Mouse (Mus musculus) heart, postnatal 0 days (tissue): ENCODE data around the gene Hspa1l. TPM values are rescaled to one million over a fixed set of nuclear protein-coding genes. Genes with fewer than 3 reads are reported as not detected.
A peak's percentile ranks its signal among the peaks of the same experiment; 100 is the strongest.
"Not testable (repeated sequence)": the region's sequence is repeated elsewhere in the genome, so short reads cannot be mapped to it uniquely, and the experiment has no call there.

Source experiments
- ATAC-seq: fragments of 200-750 bp; cut with Nextera tagmentation; 2 replicates; pipeline ENCODE4 v1.8.0; 2017; ENCODE audit warnings: low read depth, moderate number of reproducible peaks, moderate library complexity; ENCODE audit not compliant: insufficient read depth
- DNase-seq: peaks from one replicate; pipeline ENCODE4 v3.0.0-alpha.2; 2016; ENCODE audit warnings: low spot score
- H3K27ac ChIP-seq: fragments of 300-500 bp; sonication (generic); 2 replicates; pipeline ENCODE4 v1.5.1; 2014; ENCODE audit warnings: low read depth, mild to moderate bottlenecking
- H3K27me3 ChIP-seq: fragments of 300-500 bp; sonication (generic); 2 replicates; pipeline ENCODE4 v1.6.1; 2014; ENCODE audit warnings: low read length, mixed read lengths; ENCODE audit not compliant: control insufficient read depth, insufficient read depth
- H3K36me3 ChIP-seq: fragments of 300-500 bp; sonication (generic); replicated peaks from 2 replicates; pipeline ENCODE4 v1.6.1; 2014; ENCODE audit warnings: low read length, mixed read lengths; ENCODE audit not compliant: control insufficient read depth, insufficient read depth
- H3K4me1 ChIP-seq: fragments of 300-500 bp; sonication (generic); 2 replicates; pipeline ENCODE4 v1.6.1; 2014; ENCODE audit warnings: antibody characterized with exemption; ENCODE audit not compliant: control insufficient read depth, insufficient read depth
- H3K4me2 ChIP-seq: fragments of 300-500 bp; sonication (generic); 2 replicates; pipeline ENCODE4 v1.6.1; 2014; ENCODE audit warnings: low read depth, mild to moderate bottlenecking, low read length, moderate library complexity
- H3K4me3 ChIP-seq: fragments of 300-500 bp; sonication (generic); 2 replicates; pipeline ENCODE4 v1.5.1; 2014; ENCODE audit warnings: low read depth, low read length
- H3K9ac ChIP-seq: fragments of 300-500 bp; sonication (generic); replicated peaks from 2 replicates; pipeline ENCODE4 v1.6.1; 2014; ENCODE audit warnings: low read depth, low read length, mixed read lengths
- H3K9me3 ChIP-seq: fragments of 300-500 bp; sonication (generic); replicated peaks from 2 replicates; pipeline ENCODE4 v1.6.1; 2016; ENCODE audit warnings: low read length; ENCODE audit not compliant: control insufficient read depth
- CTCF ChIP-seq: IDR thresholded peaks from 2 replicates; pipeline ENCODE4 v1.5.1; 2016; ENCODE audit warnings: antibody characterized with exemption, control low read depth, low read depth
- EP300 ChIP-seq: IDR thresholded peaks from 2 replicates; pipeline ENCODE4 v1.6.1; 2016; ENCODE audit warnings: antibody characterized with exemption, low read depth
- WGBS: fragments of 180-500 bp; shearing (Covaris S2); extraction: QIAGEN DNeasy Blood & Tissue Kit; methylation state at CpG from one replicate; pipeline ENCODE4 v1.1.7; 2014; 5-methylcytosine and 5-hydroxymethylcytosine counted together
- polyA plus RNA-seq: library from polyadenylated mRNA; unstranded; fragments of >200 nt; fragmentation: Nextera tagmentation; extraction: Ambion mirVana; gene quantifications from 2 replicates; pipeline ENCODE4 v1.2.1, GENCODE M21; 2015
- total RNA-seq: library from RNA; depleted of rRNA; stranded (reverse); fragments of >200 nt; gene quantifications from 2 replicates; pipeline ENCODE4 v1.2.3, GENCODE M21; 2014; ENCODE audit warnings: low replicate concordance

The Hspa1l gene
- total and polyA plus RNA-seq, 2 experiments from 2014 or later = 1.8 to 3.3 TPM

GRCm38 (mm10) chr17:35004075-35004717 is 31.7 kb downstream of the Hspa1l start:
- no peak for DNase-seq
- 91% methylated on average over 17 of the region's 17 CpGs for WGBS
- peaks cover 31% of the 10 kb centered on the region for H3K36me3 ChIP-seq

GRCm38 (mm10) chr17:35005158-35005557 is 32.7 kb downstream of the Hspa1l start:
- ATAC-seq (no peak), DNase-seq (no peak)
- Histone ChIP-seq H3K36me3 (peaks cover 38% of the 10 kb centered on the region), H3K4me1 (peaks cover 12% of the 10 kb centered on the region), H3K9me3 (no peaks in the 10 kb centered on the region), H3K27me3 (no peaks in the 10 kb centered on the region), H3K4me3 (no peak overlapping the region), H3K9ac (no peak overlapping the region), H3K4me2 (no peak overlapping the region), H3K27ac (no peak overlapping the region)
- WGBS = 86% methylated on average over 10 of the region's 10 CpGs
- TF ChIP-seq EP300 (no peak), CTCF (no peak)

More at GRCm38 (mm10) chr17:35004075-35004717, 31.7 kb downstream of the Hspa1l start:
- Histone ChIP-seq H3K9ac (no peak overlapping the region), H3K27me3 (no peaks in the 10 kb centered on the region), H3K4me3 (no peak overlapping the region), H3K27ac (no peak overlapping the region), H3K4me2 (no peak overlapping the region), H3K4me1 (peaks cover 21% of the 10 kb centered on the region), H3K9me3 (no peaks in the 10 kb centered on the region)
- no peak for TF ChIP-seq EP300
- no peak for TF ChIP-seq CTCF
- no peak for ATAC-seq

- H3K27me3 ChIP-seq, H3K4me2 ChIP-seq, H3K9ac ChIP-seq, H3K4me3 ChIP-seq, ATAC-seq, H3K9me3 ChIP-seq, H3K27ac ChIP-seq, DNase-seq: not testable (repeated sequence)
- Histone ChIP-seq H3K4me1 (peaks cover 12% of the 10 kb centered on the region), H3K36me3 (peaks cover 45% of the 10 kb centered on the region)
- 94% methylated on average over 4 of the region's 5 CpGs for WGBS
Observed at GRCm38 (mm10) chr17:35005902-35006301, 33.4 kb downstream of the Hspa1l start.

GRCm38 (mm10) chr17:35007387-35007991 is 35.0 kb downstream of the Hspa1l start:
- H3K9me3 ChIP-seq = no peaks in the 10 kb centered on the region
- ATAC-seq (no peak), DNase-seq (no peak)
- 91% methylated on average over 7 of the region's 7 CpGs for WGBS
- H3K9ac ChIP-seq = no peak overlapping the region
- peaks cover 4% of the 10 kb centered on the region for H3K4me1 ChIP-seq
- H3K27me3 ChIP-seq = no peaks in the 10 kb centered on the region
- no peak overlapping the region for H3K4me3 ChIP-seq
- TF ChIP-seq CTCF (0 out of 2 replicates have a peak, but pooled peaks have one; percentile 6), EP300 (no peak)
- H3K27ac ChIP-seq = no peak overlapping the region
- peaks cover 61% of the 10 kb centered on the region for H3K36me3 ChIP-seq
- H3K4me2 ChIP-seq = no peak overlapping the region

- Histone ChIP-seq H3K36me3 (peaks cover 76% of the 10 kb centered on the region), H3K4me1 (no peaks in the 10 kb centered on the region), H3K27me3 (no peaks in the 10 kb centered on the region), H3K27ac (no peak overlapping the region), H3K4me3 (no peak overlapping the region), H3K4me2 (no peak overlapping the region), H3K9ac (no peak overlapping the region), H3K9me3 (no peaks in the 10 kb centered on the region)
- WGBS = 90% methylated on average over 7 of the region's 7 CpGs
- DNase-seq (no peak), ATAC-seq (no peak)
- TF ChIP-seq CTCF (no peak), EP300 (no peak)
Observed at GRCm38 (mm10) chr17:35009586-35009985, 37.1 kb downstream of the Hspa1l start.

GRCm38 (mm10) chr17:35011440-35011839 is 38.9 kb downstream of the Hspa1l start:
- no peak for TF ChIP-seq EP300
- no peak for DNase-seq
- H3K4me3 ChIP-seq = no peak overlapping the region
- 93% methylated on average over 8 of the region's 8 CpGs for WGBS
- H3K27me3 ChIP-seq = no peaks in the 10 kb centered on the region
- no peaks in the 10 kb centered on the region for H3K9me3 ChIP-seq
- no peak overlapping the region for H3K27ac ChIP-seq
- H3K4me2 ChIP-seq = no peak overlapping the region
- no peak overlapping the region for H3K9ac ChIP-seq
- no peak for ATAC-seq
- peaks cover 72% of the 10 kb centered on the region for H3K36me3 ChIP-seq
- H3K4me1 ChIP-seq = peaks cover 6% of the 10 kb centered on the region
